In the genomic region with DNA sequence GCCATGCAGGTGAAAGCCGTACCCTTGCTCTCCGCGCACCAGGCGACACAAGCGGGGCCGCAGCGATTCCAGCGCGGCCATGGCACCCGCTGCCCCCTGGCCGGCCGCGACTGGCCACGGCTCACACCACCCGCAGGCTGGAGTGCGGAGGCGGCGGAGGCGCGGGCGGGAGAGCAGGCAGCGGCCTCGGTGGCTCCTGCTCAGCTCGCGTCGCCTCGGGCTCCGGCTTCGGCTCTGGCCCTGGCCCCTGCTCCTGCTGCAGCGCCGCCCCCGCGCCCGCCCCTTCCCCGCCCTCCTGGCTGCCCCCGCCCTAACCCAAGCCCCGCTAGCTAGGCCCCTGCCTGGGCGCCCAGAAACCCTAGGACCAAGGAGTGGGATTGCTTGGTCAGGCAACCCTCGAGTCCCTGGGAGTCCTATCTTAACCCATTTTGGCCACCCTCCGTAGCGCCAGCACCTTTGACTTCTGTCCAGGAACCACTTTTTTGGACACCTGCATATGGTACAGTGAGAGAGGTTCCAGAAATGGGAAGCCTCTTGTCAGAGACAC, we compare ENCODE assay signal across 8 mouse cellular contexts. TPM values are rescaled to one million over a fixed set of nuclear protein-coding genes. Genes with fewer than 3 reads are reported as not detected.
A peak's percentile ranks its signal among the peaks of the same experiment; 100 is the strongest.
DNase-seq lines count a peak whose midpoint lies in the region; ATAC-seq and TF ChIP-seq lines count a peak whose summit lies in the region.

A gene (minus strand): TSS at position 258 of the 547 bp plus-strand sequence.

- peak; percentile 36 to 55 for DNase-seq in left cerebral cortex, adult 18-20 months (ENCODE audit: low spot score in 2 of 2)
- no peak for DNase-seq in left cerebral cortex, adult 9 months (ENCODE audit: low spot score in 2 of 2)
- peak; percentile 77 to 84 for DNase-seq in cerebellum, adult 18-20 months
- peak; percentile 81 for DNase-seq in gastrocnemius, adult 2 months
- DNase-seq in limb, embryonic 11.5 days (ENCODE audit: low spot score): peak; percentile 77

- intact Hi-C loops in gastrocnemius, adult 2 months (cut with DNase I): no loop called here

- H3K9me3 ChIP-seq in hindbrain, embryonic 15.5 days: no peaks in the 10 kb centered on the region
- no peaks in the 10 kb centered on the region for H3K9me3 ChIP-seq in limb, embryonic 11.5 days (ENCODE audit: control insufficient read depth, low read length)
- no peaks in the 10 kb centered on the region for H3K9me3 ChIP-seq in midbrain, embryonic 12.5 days

- peak; percentile 72 for ATAC-seq in hindbrain, embryonic 15.5 days (ENCODE audit: low FRiP score, low read depth)
- ATAC-seq in limb, embryonic 11.5 days (ENCODE audit: insufficient number of reproducible peaks, low FRiP score, low TSS enrichment, low read depth): peak; percentile 60
- peak; percentile 41 for ATAC-seq in midbrain, embryonic 12.5 days (ENCODE audit: low FRiP score, low read depth)
- no peak for ATAC-seq in inflammation-experienced regulatory T-cells, adult 6 months

- no peak for TF ChIP-seq CTCF in gastrocnemius, adult 2 months (IDR thresholded peaks at IDR 0.05)

- 0 out of 2 replicates have a peak, but pooled peaks cover 7% of the 10 kb centered on the region for H3K27me3 ChIP-seq in hindbrain, embryonic 15.5 days
- H3K27me3 ChIP-seq in limb, embryonic 11.5 days (ENCODE audit: control insufficient read depth, insufficient read depth, low read length): no peaks in the 10 kb centered on the region
- H3K27me3 ChIP-seq in midbrain, embryonic 12.5 days: peaks cover 59% of the 10 kb centered on the region

- peak within 1 kb of the TSS; percentile 87 for H3K9ac ChIP-seq in hindbrain, embryonic 15.5 days
- H3K9ac ChIP-seq in limb, embryonic 11.5 days (ENCODE audit: low read length): peak within 1 kb of the TSS; percentile 89
- peak within 1 kb of the TSS; percentile 76 for H3K9ac ChIP-seq in midbrain, embryonic 12.5 days (replicated peaks)

- H3K4me1 ChIP-seq in hindbrain, embryonic 15.5 days (replicated peaks): peaks cover 23% of the 10 kb centered on the region
- H3K4me1 ChIP-seq in limb, embryonic 11.5 days (ENCODE audit: control insufficient read depth, insufficient read depth, low read length): peaks cover 15% of the 10 kb centered on the region
- H3K4me1 ChIP-seq in midbrain, embryonic 12.5 days: peaks cover 22% of the 10 kb centered on the region

- H3K27ac ChIP-seq in gastrocnemius, adult 2 months: peak within 1 kb of the TSS; percentile 94
- H3K27ac ChIP-seq in hindbrain, embryonic 15.5 days (replicated peaks): peak within 1 kb of the TSS; percentile 80
- H3K27ac ChIP-seq in limb, embryonic 11.5 days (replicated peaks; ENCODE audit: low read depth, low read length): peak within 1 kb of the TSS; percentile 56; the same call in 1 of the 2 replicates
- H3K27ac ChIP-seq in midbrain, embryonic 12.5 days (replicated peaks): 0 out of 2 replicates have a peak within 1 kb of the TSS, but pooled peaks have one; percentile 2

- WGBS in hindbrain, embryonic 15.5 days: 2% methylated on average over 21 of the region's 41 CpGs
- under 1% methylated on average over 41 of the region's 41 CpGs for WGBS in limb, embryonic 11.5 days
- under 1% methylated on average over 38 of the region's 41 CpGs for WGBS in midbrain, embryonic 12.5 days

- no peaks in the 10 kb centered on the region for H3K36me3 ChIP-seq in hindbrain, embryonic 15.5 days
- H3K36me3 ChIP-seq in limb, embryonic 11.5 days (ENCODE audit: control insufficient read depth, insufficient read depth, low read length): 0 out of 2 replicates have a peak, but pooled peaks cover 2% of the 10 kb centered on the region
- H3K36me3 ChIP-seq in midbrain, embryonic 12.5 days: no peaks in the 10 kb centered on the region

- peak within 1 kb of the TSS; percentile 92 for H3K4me2 ChIP-seq in hindbrain, embryonic 15.5 days
- peak within 1 kb of the TSS; percentile 99 for H3K4me2 ChIP-seq in limb, embryonic 11.5 days (ENCODE audit: low read depth, severe bottlenecking)
- H3K4me2 ChIP-seq in midbrain, embryonic 12.5 days (replicated peaks): peak within 1 kb of the TSS; percentile 97

- peak within 1 kb of the TSS; percentile 83 for H3K4me3 ChIP-seq in gastrocnemius, adult 2 months
- H3K4me3 ChIP-seq in hindbrain, embryonic 15.5 days: peak within 1 kb of the TSS; percentile 72
- H3K4me3 ChIP-seq in limb, embryonic 11.5 days (ENCODE audit: low read depth, low read length): peak within 1 kb of the TSS; percentile 80
- H3K4me3 ChIP-seq in midbrain, embryonic 12.5 days: peak within 1 kb of the TSS; percentile 62

RNA-seq across cellular contexts. Expression of the gene that starts here (rescaled TPM):
- total RNA-seq in left cerebral cortex, adult 18-20 months (2021): 10 to 100 TPM; 47.3 to 52.7 TPM
- total RNA-seq in gastrocnemius, adult 2 months (2021): 10 to 100 TPM; 27.8 to 52.9 TPM
- 55.5 and 57.0 TPM in 2 replicates for polyA plus RNA-seq in hindbrain, embryonic 15.5 days (2015; fragmentation: Nextera tagmentation; extraction: Ambion mirVana)
- polyA plus RNA-seq in limb, embryonic 11.5 days (2014; fragmentation: Nextera tagmentation; extraction: Ambion mirVana): 59.3 and 60.4 TPM in 2 replicates
- polyA plus RNA-seq in midbrain, embryonic 12.5 days (2016; fragmentation: Nextera tagmentation; extraction: Ambion mirVana): 26.4 and 33.8 TPM in 2 replicates
- polyA plus RNA-seq in inflammation-experienced regulatory T-cells, adult 6 months (2017; shearing (Covaris generic)): not detected

Comparison
In these comparisons a context has a peak if more than half of its experiments do, and no peak if none do; other contexts are left out.
1. RNA of the gene that starts here (polyA plus RNA-seq): 59.3 to 60.4 TPM in limb, embryonic 11.5 days, 55.5 to 57.0 TPM in hindbrain, embryonic 15.5 days and 26.4 to 33.8 TPM in midbrain, embryonic 12.5 days; not detected in inflammation-experienced regulatory T-cells, adult 6 months; every median in the first group is over 10 times any median in the second.
2. DNase-seq: peak in left cerebral cortex, adult 18-20 months (2 of 2), cerebellum, adult 18-20 months (2 of 2), gastrocnemius, adult 2 months (single experiment) and limb, embryonic 11.5 days (single experiment); none in left cerebral cortex, adult 9 months (0 of 2).
3. H3K27ac ChIP-seq: peak in every context shown above with its lines; median percentile 94 in gastrocnemius, adult 2 months; 80 in hindbrain, embryonic 15.5 days; 56 in limb, embryonic 11.5 days; 2 in midbrain, embryonic 12.5 days.
4. Peak in every context shown above with its lines, with median percentiles within 50 percentile points of each other: H3K4me3 ChIP-seq, H3K4me2 ChIP-seq and H3K9ac ChIP-seq.